Mouse (Mus musculus) left cerebral cortex, adult 11 months (tissue): ENCODE measurements at regions not wholly inside any gene's neighbourhood (a gene's known extent, or its start where the extent isn't known, plus 50 kb on each side); places are given as distances from the start of the nearest gene placed in this dataset.
A peak's percentile ranks its signal among the peaks of the same experiment; 100 is the strongest.

Source experiments
- DNase-seq: peaks from one replicate; pipeline ENCODE4 v3.0.0; 2022; ENCODE audit warnings: low spot score

GRCm38 (mm10) chr7:63313096-63313495, 100.7 kb upstream of the Chrna7 start:
- no peak for DNase-seq

- DNase-seq, result peak; percentile 26
Measured at GRCm38 (mm10) chr7:63319594-63319993, 107.2 kb upstream of the Chrna7 start.

- no peak for DNase-seq
Measured at GRCm38 (mm10) chr7:63321171-63321570, 108.8 kb upstream of the Chrna7 start.

GRCm38 (mm10) chr7:63321951-63322710, 109.8 kb upstream of the Chrna7 start:
- peak; percentile 52 for DNase-seq

- DNase-seq, result peak; percentile 30
Measured at GRCm38 (mm10) chr7:63335146-63335545, 109.4 kb upstream of the Otud7a start.

GRCm38 (mm10) chr7:63336072-63336471, 108.5 kb upstream of the Otud7a start:
- no peak for DNase-seq

GRCm38 (mm10) chr7:63341716-63342115, 102.8 kb upstream of the Otud7a start:
- DNase-seq, result no peak

- DNase-seq, result peak; percentile 78
Measured at GRCm38 (mm10) chr7:63345671-63346392, 98.7 kb upstream of the Otud7a start.

GRCm38 (mm10) chr7:63346393-63346730, 98.2 kb upstream of the Otud7a start:
- DNase-seq, result no peak
